20 mouse cellular contexts compared by ENCODE assay signal in genomic region chr1:186494411-186494783, GRCm38 (mm10).
"Had no signal": no experiment of that assay in that cellular context is flagged by ENCODE, and none has a peak within 500 bp of the region (broad histone marks: within the 10 kb centered on the region; RNA-seq: fewer than 3 reads in every experiment).

No protein-coding gene starts in this region.

- H3K27me3 ChIP-seq: midbrain, embryonic 12.5 days; neural tube, embryonic 13.5 days; neural tube, embryonic 15.5 days; stomach, embryonic 15.5 days had no signal

- H3K4me2 ChIP-seq: lung, embryonic 14.5 days; midbrain, embryonic 12.5 days; neural tube, embryonic 13.5 days; neural tube, embryonic 15.5 days; stomach, embryonic 15.5 days had no signal

- H3K4me3 ChIP-seq: midbrain, embryonic 10.5 days; midbrain, embryonic 12.5 days; myocyte; neural tube, embryonic 13.5 days; neural tube, embryonic 15.5 days; stomach, embryonic 15.5 days had no signal

- H3K36me3 ChIP-seq: midbrain, embryonic 10.5 days; midbrain, embryonic 12.5 days; neural tube, embryonic 13.5 days; neural tube, embryonic 15.5 days; stomach, embryonic 15.5 days had no signal

- DNase-seq: lung, adult 18-20 months; lung, embryonic 14.5 days; lung, postnatal 10 days; lung, postnatal 4 days; midbrain, embryonic 14.5 days; retina, postnatal 1 day; right cerebral cortex, adult 18-20 months; right cerebral cortex, postnatal 25 days; right cerebral cortex, postnatal 4 days; thymus, adult 2 months; thymus, postnatal 25 days; thymus, postnatal 4 days had no signal

- H3K9ac ChIP-seq: lung, embryonic 14.5 days; midbrain, embryonic 12.5 days; neural tube, embryonic 13.5 days; neural tube, embryonic 15.5 days; stomach, embryonic 15.5 days had no signal

- H3K4me1 ChIP-seq: midbrain, embryonic 10.5 days; midbrain, embryonic 12.5 days; neural tube, embryonic 13.5 days; neural tube, embryonic 15.5 days; stomach, embryonic 15.5 days had no signal

- H3K27ac ChIP-seq: midbrain, embryonic 10.5 days; midbrain, embryonic 12.5 days; neural tube, embryonic 13.5 days; neural tube, embryonic 15.5 days; stomach, embryonic 15.5 days; stomach, postnatal 0 days had no signal

- H3K9me3 ChIP-seq: midbrain, embryonic 10.5 days; midbrain, embryonic 12.5 days; neural tube, embryonic 13.5 days; neural tube, embryonic 15.5 days; stomach, embryonic 15.5 days had no signal

- ATAC-seq: midbrain, embryonic 16.5 days had no signal
